Mouse (Mus musculus): Measurements from ENCODE around the gene Speg.

The Speg gene

DNA sequence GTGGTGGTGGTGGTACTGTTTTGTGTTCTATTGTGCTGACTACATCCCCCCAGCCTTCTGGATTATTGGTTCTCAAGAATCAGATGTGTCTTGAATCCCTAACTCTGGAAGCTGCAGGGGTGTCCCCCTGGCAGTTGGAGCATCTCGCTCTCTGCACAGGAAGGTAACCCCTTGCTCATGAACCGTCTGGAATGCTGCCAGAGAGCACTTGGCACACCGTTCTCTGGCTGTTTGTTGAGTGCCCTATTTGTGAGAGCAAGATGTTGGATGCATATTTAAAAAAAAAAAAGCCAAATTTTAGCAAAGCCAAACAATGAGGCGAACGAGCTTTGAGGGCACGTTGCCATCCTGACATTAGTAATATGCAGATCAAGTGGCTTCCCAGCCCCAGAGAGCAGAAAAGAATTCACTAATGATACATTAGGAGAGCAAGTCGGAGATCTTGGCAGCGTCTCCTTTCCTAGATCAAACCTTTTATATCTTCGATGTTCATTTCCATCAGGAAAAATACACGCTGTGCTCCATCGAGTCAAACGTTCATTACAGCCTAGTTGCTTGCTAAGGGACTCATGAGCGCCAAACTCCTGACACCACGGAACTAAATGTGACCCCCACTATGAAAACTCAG is 9.5 kb upstream of the Speg start:
- no peak for DNase-seq (ENCODE audit: low spot score)

DNA sequence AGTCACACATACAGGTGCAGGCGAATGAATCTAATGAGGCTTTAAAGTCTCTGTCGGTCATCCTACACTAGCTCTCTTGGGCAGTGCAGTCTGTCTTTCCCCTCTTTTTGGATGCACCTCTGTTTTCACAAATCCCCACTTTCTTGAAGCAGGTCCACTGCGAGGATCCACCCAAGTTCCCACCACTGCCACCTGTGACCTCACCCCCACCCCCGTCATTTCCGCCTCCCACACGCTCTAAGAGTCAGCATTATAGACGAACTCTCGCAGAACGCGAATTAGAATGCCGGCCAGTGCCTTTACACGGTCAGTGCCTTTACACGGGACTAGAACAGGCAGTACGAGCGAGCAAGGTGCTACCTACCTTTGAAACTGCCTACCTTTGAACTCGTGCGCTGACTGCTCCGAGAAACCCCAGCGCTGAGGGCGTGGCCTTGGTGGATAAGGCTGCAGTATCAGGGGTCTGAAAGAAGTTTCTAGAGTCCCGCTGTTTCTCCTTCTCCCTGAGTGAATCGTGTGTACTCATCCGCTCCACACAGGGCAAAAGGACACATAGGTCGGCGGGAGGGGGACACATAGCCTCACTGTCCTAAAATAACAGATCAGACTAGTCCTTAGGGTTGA is 5.6 kb upstream of the Speg start:
- no peak for DNase-seq (ENCODE audit: low spot score)

DNA sequence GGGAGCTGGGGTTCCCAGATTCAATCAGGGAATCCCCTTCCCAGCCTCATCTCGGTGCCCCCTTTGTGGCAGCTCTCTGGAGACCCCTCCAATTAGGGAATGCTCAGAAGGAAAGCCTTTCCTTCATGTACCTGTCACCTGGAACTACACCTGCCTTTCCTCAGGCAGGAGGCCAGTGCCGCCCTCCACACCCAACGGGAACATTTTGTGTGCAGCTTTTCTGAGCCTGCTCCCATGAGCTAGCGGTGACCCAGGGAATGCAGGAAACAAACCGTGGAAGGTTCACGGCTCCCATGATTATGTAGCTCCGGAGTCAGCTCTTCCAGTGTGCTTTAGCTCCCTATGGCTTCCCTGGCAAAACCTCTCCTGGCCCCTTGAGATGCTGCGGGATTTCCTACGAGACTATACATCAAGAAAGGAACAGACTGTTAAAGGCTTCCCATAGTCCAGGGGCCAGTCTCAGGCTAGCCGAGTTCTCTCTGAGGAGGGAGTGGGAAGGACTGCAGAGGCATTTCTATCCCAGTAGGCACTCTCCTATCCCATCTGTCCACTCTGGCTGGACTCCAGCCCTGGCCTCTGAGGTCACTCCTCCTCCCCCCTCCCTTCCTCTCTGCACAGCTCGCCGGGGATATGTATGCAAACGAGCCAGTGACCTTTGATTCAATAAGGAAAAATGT is 5.0 kb upstream of the Speg start:
- peak; percentile 85 for DNase-seq (ENCODE audit: low spot score)

DNA sequence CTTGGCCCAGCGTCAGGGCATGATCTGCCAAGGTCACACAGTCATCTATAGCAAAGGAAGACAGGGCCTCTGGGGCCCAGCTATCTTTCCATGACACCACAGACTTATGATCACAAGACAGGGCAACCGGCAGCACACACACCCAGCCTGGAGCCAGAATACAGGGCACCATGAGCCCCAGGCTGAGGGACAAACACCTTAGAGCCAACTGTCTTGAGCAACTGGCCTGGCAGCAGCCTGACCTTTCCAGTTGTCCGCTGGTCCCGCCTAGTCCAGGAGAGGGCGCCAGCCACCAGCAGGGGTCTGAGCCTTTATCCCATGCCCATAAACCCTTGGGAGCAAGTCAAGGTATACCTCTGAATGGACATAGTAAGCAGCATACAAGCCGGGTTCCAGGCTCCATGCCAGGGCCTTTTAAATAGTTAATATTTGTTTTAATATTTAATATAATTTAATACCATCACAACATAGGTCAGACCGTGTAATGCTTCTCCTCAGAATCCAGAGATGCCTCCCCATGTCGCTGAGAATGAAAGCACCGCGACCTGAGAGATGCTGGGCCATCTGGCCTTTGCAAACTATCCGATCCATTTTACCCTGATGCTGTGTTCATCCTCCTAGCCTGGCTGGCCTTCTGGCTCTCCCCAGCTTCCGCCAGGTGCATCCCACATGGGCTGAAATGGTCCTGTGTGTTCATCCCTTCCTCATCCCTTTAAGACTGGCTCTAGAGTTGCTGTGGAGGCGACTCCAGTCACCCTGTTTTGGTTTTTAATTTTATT is 3.6 kb upstream of the Speg start:
- peak; percentile 75 for DNase-seq (ENCODE audit: low spot score)

DNA sequence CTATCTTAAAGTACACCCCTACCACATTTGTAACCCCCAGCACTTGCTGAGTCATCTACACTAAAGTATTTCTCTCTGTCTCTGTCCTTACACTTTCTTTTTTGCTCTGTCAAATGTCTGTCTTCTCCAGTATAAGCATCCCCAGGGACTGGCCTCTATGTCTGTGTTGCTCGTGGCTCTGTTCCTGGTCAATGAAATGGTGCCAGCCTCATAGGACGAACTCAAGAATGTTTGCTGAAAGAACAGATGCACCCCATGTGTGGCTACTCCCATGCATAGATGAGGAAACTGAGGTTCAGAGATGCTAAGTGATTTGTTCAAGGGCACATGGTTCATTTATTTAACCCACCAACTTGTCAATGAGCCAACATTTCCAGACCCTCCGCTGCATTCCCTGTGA is 2.6 kb upstream of the Speg start:
- peak; percentile 28 for DNase-seq (ENCODE audit: low spot score)

DNA sequence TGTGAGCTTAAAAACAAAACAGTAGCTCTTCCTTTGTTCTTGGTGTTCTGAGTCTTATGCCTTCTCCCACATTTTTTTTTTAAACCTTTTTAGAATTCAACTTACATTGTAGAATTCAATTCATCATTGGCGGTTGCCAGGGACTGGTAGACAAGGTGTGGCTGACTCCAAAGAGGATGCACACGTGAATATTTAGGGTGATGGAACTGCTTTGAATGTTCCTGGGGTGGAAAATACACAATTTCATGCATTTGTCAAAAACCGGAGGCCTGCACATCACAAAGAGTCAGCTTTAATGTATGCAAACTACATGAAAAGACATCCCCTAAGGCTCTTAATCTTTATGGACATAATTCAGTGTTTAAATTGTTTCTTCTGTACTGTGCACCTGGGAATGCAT is 1.8 kb upstream of the Speg start:
- no peak for DNase-seq (ENCODE audit: low spot score)

DNA sequence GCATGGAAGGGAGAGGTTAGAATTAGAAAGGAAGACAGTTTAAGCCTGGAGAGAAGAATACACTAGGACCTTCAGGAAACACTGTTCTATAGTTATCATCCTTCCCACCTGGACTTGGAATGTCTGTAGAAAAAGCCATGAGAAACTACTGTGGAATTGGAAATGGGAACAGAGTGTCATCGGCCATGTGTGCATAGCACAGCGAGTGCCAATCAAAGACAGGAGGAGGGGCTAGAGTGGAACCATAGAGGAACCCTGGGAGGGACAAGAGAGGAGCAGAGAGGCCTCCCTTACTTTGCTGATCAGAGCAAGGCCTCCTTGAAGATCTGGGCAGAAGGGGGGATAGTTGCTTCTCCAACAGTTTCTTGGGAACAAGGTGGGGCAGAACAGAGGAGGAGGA is 4.1 kb downstream of the Speg start:
- no peak for DNase-seq (ENCODE audit: low spot score)

DNA sequence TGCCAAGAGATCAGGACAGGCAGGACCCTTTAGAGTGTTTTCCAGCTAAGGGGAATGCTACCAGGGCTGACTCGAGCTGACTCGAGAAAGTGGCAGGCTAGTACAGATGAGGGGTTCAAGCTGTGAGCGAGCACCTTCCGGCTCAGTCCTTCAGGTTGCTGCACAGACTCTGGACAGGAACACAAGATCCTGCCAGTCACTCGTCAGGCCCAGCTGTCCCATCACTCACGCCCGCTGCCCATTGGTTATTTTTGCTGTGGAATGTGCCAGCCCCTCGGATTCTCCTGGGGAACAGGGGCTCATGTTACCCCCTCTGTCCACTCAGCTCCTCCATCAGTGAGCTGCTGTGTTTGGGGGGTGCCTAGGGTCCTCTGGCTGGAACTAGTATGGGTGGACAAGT is 4.8 kb downstream of the Speg start:
- no peak for DNase-seq (ENCODE audit: low spot score)

DNA sequence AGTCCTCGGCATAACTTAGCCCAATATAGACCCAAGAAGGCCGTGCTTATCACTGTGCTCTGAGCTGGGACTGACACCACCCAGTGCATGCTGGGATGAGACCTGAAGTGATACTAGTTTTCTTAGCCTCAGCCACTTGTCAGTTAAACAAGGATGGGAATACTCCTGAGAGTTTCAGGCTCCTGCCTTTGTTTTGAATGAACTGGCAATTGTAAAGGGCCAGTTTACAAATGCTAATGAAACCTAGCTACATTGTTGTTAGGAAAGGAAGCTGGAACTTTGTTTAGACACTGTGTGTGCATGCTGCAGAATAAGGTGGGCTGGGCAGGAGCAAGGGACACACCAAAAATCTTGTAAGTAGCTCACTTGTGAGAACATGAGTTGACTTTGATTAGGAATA is 5.9 kb downstream of the Speg start:
- DNase-seq (ENCODE audit: low spot score), result no peak

DNA sequence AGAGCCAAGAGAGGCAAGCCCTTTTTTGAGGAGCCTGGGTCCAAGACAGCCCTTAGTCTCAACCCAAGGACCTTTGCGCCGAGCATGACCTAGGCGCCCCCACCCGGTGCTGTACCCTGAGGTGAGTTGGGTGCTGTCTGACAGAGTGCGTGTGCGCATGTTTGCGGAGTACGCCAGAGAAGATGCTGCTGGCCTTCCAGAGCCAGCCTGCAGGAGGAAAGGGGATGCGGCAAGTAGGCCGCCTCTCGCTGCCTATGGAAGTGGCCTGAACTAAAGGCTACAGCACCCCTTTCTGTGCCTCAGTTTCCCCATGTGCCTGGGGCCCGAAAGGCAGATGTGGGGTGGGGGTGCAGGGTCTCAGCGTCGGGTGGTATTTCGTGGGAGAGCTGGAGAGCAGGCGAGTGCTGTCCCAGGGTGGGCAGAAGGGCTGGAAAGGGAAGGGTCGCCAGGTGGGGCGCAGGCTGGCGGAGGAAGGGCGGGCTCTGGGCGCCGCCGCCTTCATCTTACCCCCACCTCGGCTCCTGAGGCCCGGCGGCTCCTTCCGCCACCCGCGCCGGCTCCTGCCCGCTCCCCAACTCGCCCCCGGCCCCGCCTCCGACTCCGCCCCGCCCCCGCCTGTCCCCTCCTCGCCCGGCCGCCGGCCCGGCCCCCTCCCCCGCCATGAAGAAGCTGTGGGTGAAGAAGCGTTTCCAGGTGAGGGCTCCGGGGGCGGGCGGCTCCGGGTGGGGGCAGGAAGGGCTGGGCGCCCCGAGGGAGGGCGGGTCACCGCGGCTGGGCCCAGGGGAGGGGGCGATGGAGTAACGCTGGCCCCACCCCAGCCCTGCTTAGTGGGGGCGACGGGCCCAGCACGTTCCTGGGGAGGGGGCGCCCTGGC is 6.6 kb downstream of the Speg start:
- DNase-seq (ENCODE audit: low spot score), result peak; percentile 51

DNA sequence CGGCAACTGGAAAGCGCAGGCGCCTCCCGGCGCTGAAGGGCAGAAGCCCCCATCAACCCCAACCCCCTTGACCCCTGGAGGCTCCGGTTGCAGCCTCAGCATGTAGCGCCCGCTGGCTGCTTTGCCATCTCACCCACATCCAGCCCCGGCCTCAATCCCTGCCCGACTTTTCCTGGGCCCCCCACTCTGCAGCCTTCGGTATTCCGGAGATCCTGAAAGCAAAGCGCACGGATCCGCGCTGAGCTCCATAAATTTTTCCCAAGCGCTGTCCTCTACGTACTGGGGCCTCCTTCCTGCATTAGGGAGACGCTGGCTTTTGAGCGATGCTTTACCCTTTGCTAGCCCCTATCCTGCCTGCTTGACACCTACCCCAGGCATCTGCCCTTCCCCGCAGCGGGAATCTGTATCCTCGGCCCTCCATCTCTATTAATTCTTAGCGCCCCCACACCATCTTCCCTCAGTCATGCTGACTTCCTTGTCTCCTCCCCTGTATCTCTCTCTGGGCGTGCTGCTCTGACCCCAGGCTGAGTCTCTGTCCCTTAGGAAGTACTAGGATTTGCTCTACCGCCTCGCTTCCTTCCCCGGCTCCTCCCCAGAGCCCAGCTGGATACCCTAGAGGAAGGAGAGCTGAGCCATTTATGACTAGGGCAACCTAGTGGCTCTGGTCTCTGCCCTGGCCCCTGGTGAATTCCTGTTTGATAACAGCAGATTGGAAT is 7.4 kb downstream of the Speg start:
- peak; percentile 69 for DNase-seq (ENCODE audit: low spot score)

DNA sequence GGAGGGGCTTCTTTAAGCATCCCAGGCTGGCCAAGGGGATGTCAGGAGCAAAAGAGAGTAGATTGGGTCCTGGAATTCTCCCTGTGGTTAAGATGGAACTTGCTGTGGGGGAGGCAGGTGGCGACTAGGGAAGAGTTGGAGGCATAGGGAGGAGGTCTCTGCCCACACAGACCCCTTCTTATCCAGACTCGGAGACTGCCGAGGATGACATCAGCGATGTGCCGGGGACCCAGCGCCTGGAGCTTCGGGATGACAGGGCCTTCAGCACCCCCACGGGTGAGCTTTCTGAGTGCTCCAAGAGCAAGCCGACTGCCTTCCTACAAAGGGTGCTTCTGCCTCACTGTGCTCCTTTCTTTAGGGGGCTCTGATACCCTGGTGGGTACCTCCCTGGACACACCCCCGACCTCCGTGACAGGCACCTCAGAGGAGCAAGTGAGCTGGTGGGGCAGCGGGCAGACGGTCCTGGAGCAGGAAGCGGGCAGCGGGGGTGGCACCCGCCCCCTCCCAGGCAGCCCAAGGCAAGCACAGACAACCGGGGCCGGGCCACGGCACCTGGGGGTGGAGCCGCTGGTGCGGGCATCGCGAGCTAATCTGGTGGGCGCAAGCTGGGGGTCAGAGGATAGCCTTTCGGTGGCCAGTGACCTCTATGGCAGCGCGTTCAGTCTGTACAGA is 9.5 kb downstream of the Speg start:
- no peak for DNase-seq (ENCODE audit: low spot score)

DNA sequence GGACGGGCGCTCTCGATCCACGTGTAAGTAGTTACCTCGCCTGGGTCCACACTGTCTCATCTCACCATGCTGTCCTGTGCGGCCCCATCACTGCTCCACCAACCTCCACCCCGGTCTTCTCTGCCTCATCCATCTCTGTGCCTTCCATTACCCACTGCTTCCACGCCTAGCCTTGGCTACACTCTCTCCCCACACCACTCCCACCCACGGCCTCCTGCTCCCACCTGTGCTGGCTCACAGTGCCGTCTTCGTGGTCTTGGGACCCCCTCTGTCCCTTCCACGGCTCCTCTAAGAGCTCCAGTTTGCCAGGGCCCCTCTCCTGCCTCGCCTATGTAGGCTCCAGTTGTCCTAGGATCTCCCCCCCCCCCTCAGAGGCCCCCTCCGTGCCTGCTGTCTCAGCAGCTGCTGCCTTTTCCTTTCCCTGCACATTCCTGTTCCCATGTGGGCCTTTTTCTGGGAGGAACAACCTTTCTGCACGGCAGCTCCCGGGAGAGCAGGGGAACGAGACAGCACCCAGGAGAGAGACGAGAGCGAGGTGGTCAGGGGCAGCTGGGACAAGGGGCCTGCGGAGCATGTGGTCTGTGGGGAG is 10.1 kb downstream of the Speg start:
- no peak for DNase-seq (ENCODE audit: low spot score)

DNA sequence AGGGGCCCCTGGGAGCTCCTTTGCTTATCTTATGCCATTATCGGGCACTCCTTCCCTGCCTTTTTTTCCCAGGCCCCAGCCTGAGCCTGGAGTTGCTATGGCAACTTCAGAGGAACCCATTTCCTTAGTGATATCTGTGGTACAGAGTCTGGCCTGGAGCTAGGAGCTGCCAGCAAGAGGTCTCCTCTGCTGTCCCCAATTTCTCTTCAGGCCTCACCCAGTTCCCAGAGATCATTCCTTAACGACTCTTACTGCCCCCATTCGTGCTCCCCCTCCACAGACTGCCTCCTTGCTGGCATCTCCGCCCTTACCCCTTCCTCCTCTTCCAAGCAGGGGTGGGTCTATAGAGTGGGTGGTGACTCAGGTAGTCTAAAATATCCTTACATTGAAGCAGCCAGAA is 11.1 kb downstream of the Speg start:
- DNase-seq (ENCODE audit: low spot score), result peak; percentile 64

DNA sequence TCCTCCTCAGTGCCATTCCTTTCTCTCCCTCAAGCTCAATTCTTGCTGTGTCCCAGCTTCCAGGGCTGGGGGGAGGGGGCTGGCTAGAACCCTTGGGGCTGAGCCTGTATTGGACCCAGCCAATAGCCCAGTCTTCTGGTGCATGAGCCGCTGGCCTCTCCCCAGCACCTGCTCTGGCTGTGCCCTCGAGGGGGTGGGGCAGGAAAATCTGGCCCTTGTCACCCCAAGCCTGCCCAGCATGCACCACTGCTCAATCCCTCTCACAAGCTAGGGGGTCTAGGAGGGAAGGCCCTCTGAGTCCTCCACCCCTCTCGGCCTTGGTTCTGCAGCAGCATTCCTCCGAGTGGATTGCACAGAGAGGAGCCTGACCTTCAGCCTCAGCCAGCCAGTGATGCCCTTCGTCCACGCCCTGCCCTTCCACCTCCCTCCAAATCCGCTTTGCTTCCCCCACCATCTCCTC is 12.4 kb downstream of the Speg start:
- no peak for DNase-seq (ENCODE audit: low spot score)

DNA sequence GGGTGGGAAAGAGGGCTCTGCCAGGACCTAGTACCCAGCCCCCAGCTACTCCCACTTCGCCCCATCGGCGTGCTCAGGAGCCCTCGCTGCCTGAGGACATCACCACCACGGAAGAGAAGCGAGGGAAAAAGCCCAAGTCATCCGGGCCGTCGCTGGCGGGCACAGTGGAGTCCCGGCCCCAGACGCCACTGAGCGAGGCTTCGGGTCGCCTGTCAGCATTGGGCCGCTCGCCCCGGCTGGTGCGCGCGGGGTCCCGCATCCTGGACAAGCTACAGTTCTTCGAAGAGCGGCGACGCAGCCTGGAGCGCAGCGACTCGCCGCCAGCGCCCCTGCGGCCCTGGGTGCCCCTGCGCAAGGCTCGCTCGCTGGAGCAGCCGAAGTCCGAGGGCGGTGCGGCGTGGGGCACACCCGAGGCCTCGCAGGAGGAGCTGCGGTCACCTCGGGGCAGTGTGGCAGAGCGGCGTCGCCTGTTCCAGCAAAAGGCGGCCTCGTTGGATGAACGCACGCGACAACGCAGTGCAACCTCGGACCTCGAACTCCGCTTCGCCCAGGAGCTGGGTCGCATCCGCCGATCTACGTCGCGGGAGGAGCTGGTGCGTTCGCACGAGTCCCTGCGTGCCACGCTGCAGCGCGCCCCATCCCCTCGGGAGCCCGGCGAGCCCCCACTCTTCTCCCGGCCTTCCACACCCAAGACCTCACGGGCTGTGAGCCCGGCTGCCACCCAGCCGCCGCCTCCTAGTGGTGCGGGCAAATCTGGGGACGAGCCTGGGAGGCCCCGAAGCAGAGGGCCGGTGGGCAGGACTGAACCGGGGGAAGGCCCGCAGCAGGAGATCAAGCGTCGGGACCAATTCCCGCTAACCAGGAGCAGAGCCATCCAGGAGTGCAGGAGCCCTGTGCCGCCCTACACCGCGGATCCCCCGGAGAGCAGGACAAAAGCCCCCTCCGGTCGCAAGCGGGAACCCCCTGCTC is 13.1 kb downstream of the Speg start:
- DNase-seq (ENCODE audit: low spot score), result no peak

DNA sequence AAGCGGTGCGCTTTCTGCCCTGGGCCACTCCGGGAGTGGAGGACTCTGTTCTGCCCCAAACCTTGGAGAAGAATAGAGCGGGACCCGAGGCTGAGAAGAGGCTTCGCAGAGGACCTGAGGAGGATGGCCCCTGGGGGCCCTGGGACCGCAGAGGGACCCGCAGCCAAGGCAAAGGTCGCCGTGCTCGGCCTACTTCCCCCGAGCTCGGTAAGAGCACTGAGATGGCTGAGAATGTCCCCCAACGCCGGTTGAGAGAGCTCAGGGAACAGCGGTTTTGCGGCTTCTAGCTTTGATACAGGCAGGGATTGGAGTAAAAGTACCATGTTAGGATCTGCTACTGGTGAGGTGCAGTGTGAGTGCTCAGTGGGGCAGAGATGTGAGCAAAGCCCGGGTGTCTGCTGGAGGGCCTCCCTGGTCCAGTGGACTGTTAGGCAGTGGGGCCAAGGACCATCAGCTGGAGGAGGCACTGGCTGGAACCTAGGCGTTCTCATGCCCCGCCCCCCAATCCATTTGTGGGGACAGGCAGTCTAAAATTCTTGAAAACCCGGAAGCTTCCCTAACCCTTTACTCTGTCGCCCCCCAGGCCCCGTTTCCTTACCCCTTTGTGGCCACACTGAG is 13.9 kb downstream of the Speg start:
- DNase-seq (ENCODE audit: low spot score), result no peak

DNA sequence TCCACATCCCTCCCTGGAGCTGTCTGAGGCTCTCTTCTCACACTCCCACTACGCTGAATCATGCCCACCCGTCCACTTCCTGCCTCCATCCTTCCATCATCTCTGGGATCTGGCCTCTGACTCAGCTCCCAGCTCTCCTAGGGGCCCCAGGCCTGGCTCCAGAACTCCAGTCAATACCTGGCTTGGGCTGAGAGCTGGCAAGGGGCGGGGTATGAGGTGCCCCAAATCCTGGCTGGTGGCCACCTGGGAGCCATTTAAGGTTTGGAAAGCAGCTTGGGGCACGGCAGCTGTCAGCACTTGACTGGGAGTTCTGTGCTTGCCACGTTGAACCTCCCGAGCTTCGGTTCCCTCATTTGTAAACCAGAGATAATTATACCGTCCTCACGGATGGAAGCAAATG is 18.0 kb downstream of the Speg start:
- DNase-seq (ENCODE audit: low spot score), result peak; percentile 80

DNA sequence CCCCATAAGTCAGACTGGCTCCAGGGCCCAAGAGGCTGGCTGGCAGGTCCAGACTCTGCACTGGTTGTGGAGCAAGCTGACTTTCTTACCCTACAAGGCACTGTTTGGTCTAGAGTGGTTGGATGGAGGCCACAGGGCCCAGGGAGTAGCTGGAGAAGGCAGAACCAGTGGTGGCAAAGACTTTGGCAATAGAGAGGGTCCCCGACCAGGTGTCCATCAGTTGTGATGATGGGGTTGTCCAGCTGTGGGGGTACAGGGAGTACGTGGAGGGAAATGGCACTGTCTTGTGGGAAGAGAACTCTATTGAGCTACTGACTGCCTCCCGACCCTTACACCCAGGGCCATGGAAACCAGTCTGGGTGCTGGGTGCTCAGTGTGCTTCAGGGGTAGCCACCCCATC is 18.7 kb downstream of the Speg start:
- no peak for DNase-seq (ENCODE audit: low spot score)
